Mouse (Mus musculus): ENCODE results near the gene Fam118a. TPM values are rescaled to one million over a fixed set of nuclear protein-coding genes. Genes with fewer than 3 reads are reported as not detected.

Gene Fam118a
- polyA plus RNA-seq, 1 experiment from 2014 or later: 30.6 TPM

DNA sequence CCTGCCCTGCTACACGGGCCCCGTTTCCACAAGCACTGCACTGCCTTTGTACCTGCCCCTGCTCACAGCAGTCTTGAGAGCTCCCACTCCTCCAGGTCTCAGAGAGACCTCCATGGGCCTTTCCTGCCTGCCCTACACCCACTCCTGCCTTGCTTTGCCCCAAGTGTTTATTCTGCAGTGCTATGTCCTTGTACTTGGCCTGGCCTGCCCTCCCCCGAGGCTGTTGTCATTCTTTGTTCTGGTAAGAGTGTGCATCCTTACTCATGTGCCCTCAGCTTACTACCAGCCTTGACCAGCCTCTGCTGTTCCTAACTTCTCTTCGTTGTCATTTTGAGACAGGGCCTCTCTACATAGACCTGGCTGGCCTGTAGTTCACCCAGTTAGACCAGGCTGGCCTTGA lies 19.1 kb downstream of the Fam118a start:
- ATAC-seq (ENCODE audit: insufficient read depth, low FRiP score): no peak
- H3K4me1 ChIP-seq (ENCODE audit: control insufficient read depth, insufficient read depth, low read length): peaks cover 11% of the 10 kb centered on the region
- H3K9me3 ChIP-seq (replicated peaks; ENCODE audit: control insufficient read depth, low read length): no peaks in the 10 kb centered on the region
- H3K27ac ChIP-seq (ENCODE audit: low read length): no peak overlapping the region
- WGBS: 79% methylated on average over 4 of the region's 4 CpGs
- no peak overlapping the region for H3K4me3 ChIP-seq (replicated peaks; ENCODE audit: low read length)
- no peak overlapping the region for H3K4me2 ChIP-seq (ENCODE audit: low read depth, low read length)
- H3K36me3 ChIP-seq (ENCODE audit: control insufficient read depth, insufficient read depth, low read length): no peaks in the 10 kb centered on the region
- H3K9ac ChIP-seq (ENCODE audit: low read length): no peak overlapping the region
- no peaks in the 10 kb centered on the region for H3K27me3 ChIP-seq (ENCODE audit: control insufficient read depth, insufficient read depth, low read length)

DNA sequence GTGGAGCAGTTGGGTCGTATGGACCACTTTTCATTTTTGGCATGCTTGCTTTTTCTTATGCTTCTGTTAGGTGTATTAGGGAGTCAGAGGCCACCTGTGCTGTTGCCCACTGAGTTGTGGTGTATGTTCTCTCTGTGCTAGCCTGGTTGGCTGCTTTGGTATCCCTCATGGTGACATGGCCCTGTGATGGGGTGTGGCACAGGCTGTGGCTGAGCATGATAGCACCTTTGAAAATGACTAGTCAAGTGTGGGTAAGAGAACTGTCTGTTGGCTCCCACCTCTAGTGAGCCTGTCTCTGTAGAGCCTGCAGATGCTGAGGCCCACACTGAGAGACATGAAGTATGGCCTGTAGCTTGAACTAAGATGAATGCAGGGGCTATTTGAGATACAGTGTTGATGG lies 21.0 kb downstream of the Fam118a start:
- Histone ChIP-seq H3K4me3 (replicated peaks; ENCODE audit: low read length) (no peak overlapping the region), H3K9ac (ENCODE audit: low read length) (no peak overlapping the region), H3K27me3 (ENCODE audit: control insufficient read depth, insufficient read depth, low read length) (no peaks in the 10 kb centered on the region), H3K4me1 (ENCODE audit: control insufficient read depth, insufficient read depth, low read length) (no peaks in the 10 kb centered on the region), H3K36me3 (ENCODE audit: control insufficient read depth, insufficient read depth, low read length) (no peaks in the 10 kb centered on the region), H3K9me3 (replicated peaks; ENCODE audit: control insufficient read depth, low read length) (no peaks in the 10 kb centered on the region), H3K4me2 (ENCODE audit: low read depth, low read length) (no peak overlapping the region), H3K27ac (ENCODE audit: low read length) (no peak overlapping the region)
- 100% methylated on average over 1 of the region's 1 CpGs for WGBS
- ATAC-seq (ENCODE audit: insufficient read depth, low FRiP score): no peak

DNA sequence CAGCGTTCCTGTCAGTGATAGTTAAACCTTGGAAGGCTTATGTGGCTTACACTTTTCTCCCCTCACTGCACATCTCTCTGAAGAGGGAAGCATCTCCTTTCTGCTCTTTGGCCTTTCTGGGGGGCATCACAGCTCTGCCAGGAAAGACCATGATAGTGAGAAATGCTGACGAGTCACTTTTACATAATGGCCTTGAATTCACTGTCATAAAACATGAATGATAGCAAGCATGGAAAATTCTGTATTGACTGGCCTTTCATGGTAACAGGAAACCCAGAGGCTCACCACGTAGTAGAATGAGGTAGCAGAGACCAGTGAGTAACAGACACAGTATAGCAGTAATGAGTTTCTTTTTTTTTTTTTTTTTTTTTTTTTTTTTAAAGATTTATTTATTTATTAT lies 25.4 kb downstream of the Fam118a start:
- H3K36me3 ChIP-seq (ENCODE audit: control insufficient read depth, insufficient read depth, low read length): no peaks in the 10 kb centered on the region
- no peak overlapping the region for H3K9ac ChIP-seq (ENCODE audit: low read length)
- no peak overlapping the region for H3K4me3 ChIP-seq (replicated peaks; ENCODE audit: low read length)
- no peak for ATAC-seq (ENCODE audit: insufficient read depth, low FRiP score)
- H3K9me3 ChIP-seq (replicated peaks; ENCODE audit: control insufficient read depth, low read length): no peaks in the 10 kb centered on the region
- H3K27ac ChIP-seq (ENCODE audit: low read length): no peak overlapping the region
- no peaks in the 10 kb centered on the region for H3K27me3 ChIP-seq (ENCODE audit: control insufficient read depth, insufficient read depth, low read length)
- H3K4me1 ChIP-seq (ENCODE audit: control insufficient read depth, insufficient read depth, low read length): no peaks in the 10 kb centered on the region
- H3K4me2 ChIP-seq (ENCODE audit: low read depth, low read length): no peak overlapping the region
- 91% methylated on average over 3 of the region's 3 CpGs for WGBS

DNA sequence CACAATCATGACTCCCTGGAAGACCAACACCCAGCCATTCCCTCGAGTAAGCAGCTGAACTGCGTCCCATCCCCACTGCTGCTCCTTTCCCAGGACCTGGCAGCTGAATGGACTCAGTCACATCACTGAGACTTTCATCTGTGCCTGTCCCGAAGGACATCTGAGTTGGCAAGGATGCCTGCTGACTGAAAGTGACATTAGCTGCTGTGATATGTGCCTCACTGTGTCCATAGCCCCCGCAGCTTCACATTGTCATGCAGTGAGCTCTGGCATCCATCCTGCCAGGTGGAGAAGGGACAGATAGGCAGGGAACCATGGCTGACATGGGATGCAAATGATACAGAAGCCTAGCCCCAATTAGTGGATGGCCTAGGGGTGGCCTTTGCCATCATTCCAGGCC lies 26.4 kb downstream of the Fam118a start:
- ATAC-seq (ENCODE audit: insufficient read depth, low FRiP score): no peak
- H3K27me3 ChIP-seq (ENCODE audit: control insufficient read depth, insufficient read depth, low read length): no peaks in the 10 kb centered on the region
- H3K36me3 ChIP-seq (ENCODE audit: control insufficient read depth, insufficient read depth, low read length): no peaks in the 10 kb centered on the region
- no peak overlapping the region for H3K9ac ChIP-seq (ENCODE audit: low read length)
- H3K27ac ChIP-seq (ENCODE audit: low read length): no peak overlapping the region
- H3K4me1 ChIP-seq (ENCODE audit: control insufficient read depth, insufficient read depth, low read length): no peaks in the 10 kb centered on the region
- 82% methylated on average over 4 of the region's 4 CpGs for WGBS
- H3K4me2 ChIP-seq (ENCODE audit: low read depth, low read length): no peak overlapping the region
- H3K4me3 ChIP-seq (replicated peaks; ENCODE audit: low read length): no peak overlapping the region
- H3K9me3 ChIP-seq (replicated peaks; ENCODE audit: control insufficient read depth, low read length): no peaks in the 10 kb centered on the region

DNA sequence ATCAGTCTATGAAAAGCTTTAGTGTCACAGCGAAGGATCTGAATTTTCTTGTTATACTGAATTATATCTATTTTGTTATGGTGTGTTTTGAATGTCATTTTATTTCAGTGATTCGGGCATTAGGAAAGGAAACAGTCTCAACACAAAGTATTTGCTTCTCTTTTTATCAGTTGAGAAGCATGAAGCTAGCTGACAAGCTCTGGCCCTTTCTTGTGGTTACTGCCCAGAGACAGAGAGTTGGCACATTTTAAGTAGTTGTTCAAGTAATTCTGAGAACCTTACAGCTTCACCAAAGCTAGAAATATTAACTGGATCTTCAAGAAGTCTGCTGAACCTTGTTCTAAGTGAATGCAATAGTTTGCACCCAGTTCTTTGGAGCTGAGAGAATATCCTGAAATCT lies 34.7 kb downstream of the Fam118a start:
- Histone ChIP-seq H3K27ac (ENCODE audit: low read length) (no peak overlapping the region), H3K9me3 (replicated peaks; ENCODE audit: control insufficient read depth, low read length) (no peaks in the 10 kb centered on the region), H3K27me3 (ENCODE audit: control insufficient read depth, insufficient read depth, low read length) (no peaks in the 10 kb centered on the region), H3K4me3 (replicated peaks; ENCODE audit: low read length) (no peak overlapping the region), H3K4me2 (ENCODE audit: low read depth, low read length) (no peak overlapping the region), H3K4me1 (ENCODE audit: control insufficient read depth, insufficient read depth, low read length) (no peaks in the 10 kb centered on the region), H3K9ac (ENCODE audit: low read length) (no peak overlapping the region), H3K36me3 (ENCODE audit: control insufficient read depth, insufficient read depth, low read length) (no peaks in the 10 kb centered on the region)
- 85% methylated on average over 2 of the region's 2 CpGs for WGBS
- no peak for ATAC-seq (ENCODE audit: insufficient read depth, low FRiP score)

DNA sequence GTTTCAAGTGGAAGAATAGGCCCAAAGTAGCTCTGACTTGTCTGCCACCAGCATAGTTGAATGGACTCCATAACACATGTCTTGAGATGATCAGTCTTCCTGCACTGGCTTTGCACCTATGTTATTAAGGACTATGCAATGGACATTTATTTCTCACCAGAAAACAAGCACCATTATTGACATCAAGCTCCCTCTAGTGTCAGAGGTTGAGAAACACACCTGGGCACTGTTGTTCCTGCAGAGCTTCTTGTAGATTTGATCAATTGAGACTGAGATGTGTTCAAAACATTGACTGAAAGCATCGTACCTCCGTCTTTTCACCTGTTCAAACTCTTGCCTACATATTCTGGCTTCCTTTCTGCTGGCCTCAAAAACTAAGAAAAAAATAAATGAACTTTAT lies 41.8 kb downstream of the Fam118a start:
- Histone ChIP-seq H3K9ac (ENCODE audit: low read length) (no peak overlapping the region), H3K27ac (ENCODE audit: low read length) (no peak overlapping the region), H3K4me3 (replicated peaks; ENCODE audit: low read length) (no peak overlapping the region), H3K27me3 (ENCODE audit: control insufficient read depth, insufficient read depth, low read length) (no peaks in the 10 kb centered on the region), H3K36me3 (ENCODE audit: control insufficient read depth, insufficient read depth, low read length) (no peaks in the 10 kb centered on the region), H3K4me1 (ENCODE audit: control insufficient read depth, insufficient read depth, low read length) (no peaks in the 10 kb centered on the region), H3K4me2 (ENCODE audit: low read depth, low read length) (no peak overlapping the region), H3K9me3 (replicated peaks; ENCODE audit: control insufficient read depth, low read length) (no peaks in the 10 kb centered on the region)
- no peak for ATAC-seq (ENCODE audit: insufficient read depth, low FRiP score)
- WGBS: 27% methylated on average over 2 of the region's 2 CpGs

DNA sequence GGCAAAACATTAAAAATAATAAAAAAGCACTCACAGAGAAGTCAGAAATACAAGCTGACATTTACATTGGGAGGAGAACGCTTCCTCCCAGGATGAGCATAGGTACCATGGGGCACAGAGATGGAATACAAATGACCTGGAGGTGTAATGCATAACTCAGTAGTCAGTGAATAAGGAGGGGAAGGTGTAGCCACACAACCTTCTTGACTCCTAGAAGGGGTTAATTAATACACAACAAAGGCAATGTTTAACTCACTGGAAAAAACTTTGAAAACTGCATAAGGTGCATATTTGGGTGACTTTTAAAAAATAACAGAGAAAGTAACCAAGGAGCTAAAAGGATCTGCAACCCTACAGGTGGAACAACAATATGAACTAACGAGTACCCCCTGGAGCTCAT lies 43.9 kb downstream of the Fam118a start:
- Histone ChIP-seq H3K9me3 (replicated peaks; ENCODE audit: control insufficient read depth, low read length) (no peaks in the 10 kb centered on the region), H3K4me3 (replicated peaks; ENCODE audit: low read length) (no peak overlapping the region), H3K4me1 (ENCODE audit: control insufficient read depth, insufficient read depth, low read length) (no peaks in the 10 kb centered on the region), H3K4me2 (ENCODE audit: low read depth, low read length) (no peak overlapping the region), H3K9ac (ENCODE audit: low read length) (no peak overlapping the region), H3K36me3 (ENCODE audit: control insufficient read depth, insufficient read depth, low read length) (no peaks in the 10 kb centered on the region), H3K27me3 (ENCODE audit: control insufficient read depth, insufficient read depth, low read length) (no peaks in the 10 kb centered on the region), H3K27ac (ENCODE audit: low read length) (no peak overlapping the region)
- ATAC-seq (ENCODE audit: insufficient read depth, low FRiP score): no peak
- 84% methylated on average over 2 of the region's 2 CpGs for WGBS

DNA sequence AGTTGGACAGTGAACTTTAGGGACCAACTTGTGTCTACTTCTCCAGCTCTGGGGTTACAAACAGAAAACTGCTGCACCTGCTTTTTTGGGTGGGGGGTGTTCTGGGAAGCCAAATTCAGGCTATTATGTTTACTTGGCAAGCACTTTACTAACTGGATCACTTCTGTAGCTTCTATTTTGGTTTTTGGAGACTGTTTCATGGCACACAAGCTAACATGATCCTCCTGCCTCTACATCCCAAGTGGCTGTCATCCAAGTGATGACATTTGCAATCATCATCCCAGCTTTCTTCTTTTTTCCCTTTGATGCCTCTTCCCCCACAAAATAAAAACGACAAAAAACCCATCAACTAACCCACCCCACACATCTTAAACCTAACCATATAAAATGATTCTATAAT lies 56.9 kb downstream of the Fam118a start:
- H3K9me3 ChIP-seq (replicated peaks; ENCODE audit: control insufficient read depth, low read length): no peaks in the 10 kb centered on the region
- no peak for ATAC-seq (ENCODE audit: insufficient read depth, low FRiP score)
- no peak overlapping the region for H3K4me3 ChIP-seq (replicated peaks; ENCODE audit: low read length)
- H3K36me3 ChIP-seq (ENCODE audit: control insufficient read depth, insufficient read depth, low read length): no peaks in the 10 kb centered on the region
- whole genome bisulfite sequencing: 66% methylated on average over 1 of the region's 1 CpGs
- H3K27ac ChIP-seq (ENCODE audit: low read length): no peak overlapping the region
- no peaks in the 10 kb centered on the region for H3K4me1 ChIP-seq (ENCODE audit: control insufficient read depth, insufficient read depth, low read length)
- H3K4me2 ChIP-seq (ENCODE audit: low read depth, low read length): no peak overlapping the region
- no peaks in the 10 kb centered on the region for H3K27me3 ChIP-seq (ENCODE audit: control insufficient read depth, insufficient read depth, low read length)
- no peak overlapping the region for H3K9ac ChIP-seq (ENCODE audit: low read length)
